10 mouse cellular contexts compared by ENCODE assay signal in genomic region chr6:134670881-134671411, GRCm38 (mm10). TPM values are rescaled to one million over a fixed set of nuclear protein-coding genes. Genes with fewer than 3 reads are reported as not detected.
DNase-seq lines count a peak whose midpoint lies in the region.
"Had no signal": no experiment of that assay in that cellular context is flagged by ENCODE, and none has a peak within 500 bp of the region (broad histone marks: within the 10 kb centered on the region; RNA-seq: fewer than 3 reads in every experiment).

No protein-coding gene starts in this region.

- DNase-seq in kidney, adult 9 months, result peak; percentile 27
- no peak for DNase-seq in kidney, adult 11 months
- peak; percentile 23 for DNase-seq in adrenal gland, postnatal 25 days
- peak; percentile 57 to 62 for DNase-seq in heart, postnatal 14 days
- DNase-seq in skeletal muscle tissue, adult 2 months (ENCODE audit: low read depth, low spot score), result peak; percentile 64
- DNase-seq in frontal cortex, postnatal 14 days (ENCODE audit: low spot score in 2 of 2), result no peak
- DNase-seq in cerebellum, adult 8-10 months, result no peak
- DNase-seq in right cerebral cortex, adult 2 months (ENCODE audit: low spot score in 2 of 2), result no peak
- DNase-seq: cerebellum, adult 11-12 months; thymus, adult 18-20 months had no signal

- intact Hi-C loops in heart, postnatal 14 days (cut with DNase I), result loop anchor here (5.0 kb wide), 1 partner anchor 46 kb away; no protein-coding TSS in a partner anchor

RNA-seq across cellular contexts. Expression of gene Borcs5, which starts 31.6 kb away (rescaled TPM):
- total RNA-seq in adrenal gland, postnatal 25 days (2021), result 16.3 and 17.5 TPM in 2 replicates
- total RNA-seq in heart, postnatal 14 days (2021), result 1 to 10 TPM; 9.1 to 9.9 TPM

RNA-seq across cellular contexts. Expression of gene Mansc1, which starts 38.7 kb away (rescaled TPM):
- total RNA-seq in adrenal gland, postnatal 25 days (2021), result 3.7 and 5.5 TPM in 2 replicates
- total RNA-seq in heart, postnatal 14 days (2021), result 1 to 10 TPM; 5.5 to 7.4 TPM

Comparison
In these comparisons a context has a peak if more than half of its experiments do, and no peak if none do; other contexts are left out.
1. DNase-seq: peak in kidney, adult 9 months (single experiment), adrenal gland, postnatal 25 days (single experiment), heart, postnatal 14 days (2 of 2) and skeletal muscle tissue, adult 2 months (single experiment); none in kidney, adult 11 months (single experiment), frontal cortex, postnatal 14 days (0 of 2), cerebellum, adult 8-10 months (single experiment) and right cerebral cortex, adult 2 months (0 of 2).